Mouse (Mus musculus): ENCODE measurements around the gene Col4a3.

GRCm38 (mm10) chr1:82726482-82726881 is 139.8 kb downstream of the Col4a3 start:
- no peak for TF ChIP-seq CTCF (IDR thresholded peaks at IDR 0.05; ENCODE audit: insufficient read depth, low read depth, low read length)
- no peak for TF ChIP-seq POLR2A (IDR thresholded peaks at IDR 0.05; ENCODE audit: insufficient read depth, low read depth, low read length)
